Mouse (Mus musculus): ENCODE data around the gene Hoxb6.

DNA sequence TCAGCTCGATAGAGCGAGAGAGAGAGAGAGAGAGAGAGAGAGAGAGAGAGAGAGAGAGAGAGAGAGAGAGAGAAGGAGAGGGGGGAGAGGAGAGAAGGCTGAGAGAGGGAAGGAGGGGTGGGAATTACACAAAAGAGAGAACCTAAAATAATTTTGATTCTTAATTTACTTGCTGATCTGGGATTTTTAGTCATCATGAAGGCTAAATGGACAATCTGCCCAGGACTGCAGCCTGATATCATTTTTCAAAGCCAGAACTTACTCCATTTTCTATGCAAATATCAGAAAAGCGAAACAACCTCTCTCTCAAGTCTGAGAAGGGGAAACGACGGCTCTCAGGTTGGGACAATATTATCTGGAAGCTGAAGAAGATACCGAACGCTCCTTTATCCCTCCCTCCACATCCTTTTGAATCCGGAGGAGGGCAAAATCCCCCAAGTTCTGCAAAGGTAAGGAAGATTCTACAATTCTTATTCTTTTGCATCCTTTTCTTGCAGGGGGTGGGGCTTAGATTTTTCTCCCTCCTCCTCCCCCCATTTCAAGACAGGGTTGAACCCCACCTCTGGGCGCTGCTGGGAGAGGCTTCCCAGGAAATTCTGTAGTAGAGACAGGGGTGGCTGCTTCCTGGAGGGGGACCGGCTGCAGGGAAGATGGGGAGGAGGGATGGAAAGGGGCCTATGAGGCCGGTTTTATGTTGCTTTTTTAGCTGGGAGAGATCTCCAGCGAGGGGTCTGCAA lies 457 bp downstream of the Hoxb6 start:
- no peak for TF ChIP-seq MAX (IDR thresholded peaks at IDR 0.05; ENCODE audit: low read length)
- TF ChIP-seq MYC (IDR thresholded peaks at IDR 0.05; ENCODE audit: low read depth, low read length) = no peak
- TF ChIP-seq CTCF (conservative IDR thresholded peaks at IDR 0.05 in 1 of 2, IDR thresholded peaks at IDR 0.05 in 1 of 2; ENCODE audit: low read depth in 2 of 2, low read length in 2 of 2) = no peak
- TF ChIP-seq MAFK (IDR thresholded peaks at IDR 0.05; ENCODE audit: insufficient replicate concordance, low read length) = no peak
- no peak for TF ChIP-seq NRF1 (IDR thresholded peaks at IDR 0.05; ENCODE audit: low read depth, low read length)
- no peak for TF ChIP-seq POLR2A (IDR thresholded peaks at IDR 0.05; ENCODE audit: low read depth, low read length)
